Mouse (Mus musculus) liver, embryonic 14.5 days (tissue): ENCODE results near the gene Terf2. TPM values are rescaled to one million over a fixed set of nuclear protein-coding genes. Genes with fewer than 3 reads are reported as not detected.
"Not testable (repeated sequence)": the region's sequence is repeated elsewhere in the genome, so short reads cannot be mapped to it uniquely, and the experiment has no call there.

Experiments used
- ATAC-seq: fragments of 200-750 bp; cut with Nextera tagmentation; 2 replicates; pipeline ENCODE4 v1.8.0; 2017; ENCODE audit warnings: moderate number of reproducible peaks, mild to moderate bottlenecking, moderate library complexity; ENCODE audit not compliant: insufficient read depth
- DNase-seq, 3 experiments: peaks; one replicate each; pipeline ENCODE4 v3.0.0-alpha.2; 2012 to 2013; ENCODE audit warnings: low read depth in 3 of 3, low spot score in 3 of 3
- H3K27ac ChIP-seq: fragments of 300-500 bp; sonication (generic); 2 replicates; pipeline ENCODE4 v1.5.1; 2014; ENCODE audit warnings: moderate library complexity, mild to moderate bottlenecking, control low read depth, inconsistent platforms
- H3K27me3 ChIP-seq: fragments of 300-500 bp; sonication (generic); 2 replicates; pipeline ENCODE4 v1.6.1; 2014; ENCODE audit warnings: mild to moderate bottlenecking, low read length, moderate library complexity; ENCODE audit not compliant: control insufficient read depth, insufficient read depth
- H3K36me3 ChIP-seq: fragments of 300-500 bp; sonication (generic); replicated peaks from 2 replicates; pipeline ENCODE4 v1.6.1; 2014; ENCODE audit warnings: low read depth; ENCODE audit not compliant: control insufficient read depth, insufficient read depth
- H3K4me1 ChIP-seq, 2 experiments: fragments of 200-500 bp in 1 of 2; fragments of 300-500 bp in 1 of 2; sonication (generic) in 1 of 2; replicated peaks; 2 replicates each; pipeline ENCODE4 v1.6.1; 2012 to 2014; ENCODE audit warnings: antibody characterized with exemption in 1 of 2, inconsistent platforms in 1 of 2, low read length in 1 of 2; ENCODE audit not compliant: control insufficient read depth in 2 of 2, insufficient read depth in 2 of 2
- H3K4me2 ChIP-seq: fragments of 300-500 bp; sonication (generic); 2 replicates; pipeline ENCODE4 v1.6.1; 2014; ENCODE audit warnings: low read depth, mild to moderate bottlenecking, control low read depth, moderate library complexity
- H3K4me3 ChIP-seq, 2 experiments: fragments of 200-500 bp in 1 of 2; fragments of 300-500 bp in 1 of 2; sonication (generic) in 1 of 2; 2 replicates each; pipeline ENCODE4 v1.5.1; 2012 to 2014; ENCODE audit warnings: low read depth in 2 of 2, low read length in 2 of 2, mild to moderate bottlenecking in 2 of 2, control low read depth in 1 of 2, inconsistent platforms in 1 of 2, moderate library complexity in 1 of 2; ENCODE audit not compliant: insufficient read depth in 1 of 2
- H3K9ac ChIP-seq: fragments of 300-500 bp; sonication (generic); replicated peaks from 2 replicates; pipeline ENCODE4 v1.6.1; 2014; ENCODE audit warnings: mild to moderate bottlenecking, control low read depth, moderate library complexity
- H3K9me3 ChIP-seq: fragments of 300-500 bp; sonication (generic); 2 replicates; pipeline ENCODE4 v1.6.1; 2016; ENCODE audit warnings: low read length, mixed read lengths; ENCODE audit not compliant: control insufficient read depth
- CTCF ChIP-seq: IDR thresholded peaks from 2 replicates; pipeline ENCODE4 v1.5.1; 2016; ENCODE audit warnings: antibody characterized with exemption, low read depth, control low read depth
- EP300 ChIP-seq: IDR thresholded peaks from 2 replicates; pipeline ENCODE4 v1.6.1; 2016; ENCODE audit warnings: antibody characterized with exemption, low read depth
- WGBS: fragments of 180-500 bp; shearing (Covaris S2); extraction: QIAGEN DNeasy Blood & Tissue Kit; methylation state at CpG from one replicate; pipeline ENCODE4 v1.1.7; 2014; ENCODE audit not compliant: insufficient replicate concordance; 5-methylcytosine and 5-hydroxymethylcytosine counted together
- polyA plus RNA-seq, 2 experiments: library from polyadenylated mRNA; depleted of rRNA in 1 of 2; stranded (reverse) in 1 of 2; unstranded in 1 of 2; fragments of >200 nt; fragmentation: Nextera tagmentation in 1 of 2; extraction: Ambion mirVana in 1 of 2; gene quantifications; 2 replicates each; pipeline versions ENCODE4 v1.2.1 to v1.2.3; 2012 to 2014

Terf2 gene
- polyA plus RNA-seq, 2 experiments, result 5.3 to 9.3 TPM

DNA sequence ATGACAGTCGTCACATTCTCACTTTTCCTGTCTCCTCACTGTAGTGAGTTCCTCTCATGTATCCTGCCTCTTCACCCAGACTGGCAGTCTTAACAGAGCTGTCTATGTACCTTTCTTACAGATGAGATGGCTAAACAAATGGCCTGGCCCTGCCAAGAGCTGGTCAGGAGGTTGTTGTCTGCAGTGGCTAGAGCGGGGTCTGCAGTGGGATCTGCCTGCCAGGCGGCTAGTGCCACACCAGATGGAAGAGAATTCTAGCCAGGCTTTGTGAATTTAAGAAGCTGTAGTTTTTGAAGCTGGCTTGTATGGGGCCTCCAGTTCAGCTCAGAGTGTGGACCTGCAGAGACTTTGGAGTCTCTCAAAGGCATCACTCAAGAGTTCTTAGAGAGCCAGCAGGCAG, 60.7 kb downstream of the Terf2 start:
- no peak overlapping the region for H3K4me3 ChIP-seq
- H3K9ac ChIP-seq, result no peak overlapping the region
- TF ChIP-seq EP300 (no peak), CTCF (no peak)
- ATAC-seq, result no peak
- no peak overlapping the region for H3K4me2 ChIP-seq
- no peak overlapping the region for H3K27ac ChIP-seq
- peaks cover 5% of the 10 kb centered on the region for H3K36me3 ChIP-seq
- no peaks in the 10 kb centered on the region for H3K27me3 ChIP-seq
- H3K4me1 ChIP-seq, result peaks cover 10 to 11% of the 10 kb centered on the region in 2 experiments
- no peaks in the 10 kb centered on the region for H3K9me3 ChIP-seq
- WGBS, result 74% methylated on average over 3 of the region's 3 CpGs
- no peak for DNase-seq

- H3K9me3 ChIP-seq, ATAC-seq, H3K9ac ChIP-seq, H3K27ac ChIP-seq, H3K4me2 ChIP-seq, DNase-seq, H3K4me3 ChIP-seq, H3K27me3 ChIP-seq, H3K36me3 ChIP-seq: not testable (repeated sequence)
- 84% methylated on average over 2 of the region's 2 CpGs for WGBS
- H3K4me1 ChIP-seq, result peaks cover 10 to 23% of the 10 kb centered on the region in 2 experiments
These were observed 62.7 kb downstream of the Terf2 start for GRCm38 (mm10) chr8:107033609-107034008.

- under 1% methylated on average over 40 of the region's 40 CpGs for WGBS
These were observed 64.7 kb downstream of the Terf2 start for GRCm38 (mm10) chr8:107031577-107032090.

GRCm38 (mm10) chr8:107030650-107031576, 65.4 kb downstream of the Terf2 start, which contains the start of gene Vps4a:
Gene Vps4a, plus strand, starts transcription at chr8:107031222.
- no peaks in the 10 kb centered on the region for H3K9me3 ChIP-seq
- DNase-seq (peak; percentile 86 to 90 (median 88)), ATAC-seq (peak; percentile 96)
- H3K27me3 ChIP-seq, result no peaks in the 10 kb centered on the region
- no peaks in the 10 kb centered on the region for H3K36me3 ChIP-seq
- H3K4me2 ChIP-seq, result peak within 1 kb of the TSS; percentile 92
- peak within 1 kb of the TSS; percentile 76 for H3K9ac ChIP-seq
- H3K4me1 ChIP-seq, result peaks cover 10 to 25% of the 10 kb centered on the region in 2 experiments
- TF ChIP-seq EP300 (no peak), CTCF (peak; percentile 91)
- peak within 1 kb of the TSS; percentile 10; the same call in 1 of the 2 replicates for H3K27ac ChIP-seq
- 4% methylated on average over 64 of the region's 66 CpGs for WGBS
- H3K4me3 ChIP-seq, result peak within 1 kb of the TSS; percentile 70 to 76

More at GRCm38 (mm10) chr8:107031577-107032090, 64.7 kb downstream of the Terf2 start:
- Histone ChIP-seq H3K4me1 (peaks cover 10 to 25% of the 10 kb centered on the region in 2 experiments), H3K9ac (peak overlapping the region; percentile 76), H3K27me3 (no peaks in the 10 kb centered on the region), H3K9me3 (no peaks in the 10 kb centered on the region), H3K4me3 (peak overlapping the region; percentile 70 to 76), H3K27ac (peak overlapping the region; percentile 10; the same call in 1 of the 2 replicates), H3K36me3 (no peaks in the 10 kb centered on the region), H3K4me2 (peak overlapping the region; percentile 92)
- ATAC-seq, result no peak
- no peak for DNase-seq
- TF ChIP-seq EP300 (no peak), CTCF (no peak)

GRCm38 (mm10) chr8:107030058-107030457, 66.3 kb downstream of the Terf2 start:
- H3K4me2 ChIP-seq, result no peak overlapping the region
- peaks cover 10 to 25% of the 10 kb centered on the region in 2 experiments for H3K4me1 ChIP-seq
- H3K9ac ChIP-seq, result no peak overlapping the region
- H3K4me3 ChIP-seq, result no peak overlapping the region
- WGBS, result 40% methylated on average over 5 of the region's 5 CpGs
- no peaks in the 10 kb centered on the region for H3K27me3 ChIP-seq
- TF ChIP-seq CTCF (no peak), EP300 (no peak)
- no peak overlapping the region for H3K27ac ChIP-seq
- peak in 1 of 3 experiments; percentile 20 for DNase-seq
- no peak for ATAC-seq
- H3K9me3 ChIP-seq, result no peaks in the 10 kb centered on the region
- H3K36me3 ChIP-seq, result no peaks in the 10 kb centered on the region
